Mouse (Mus musculus) right cerebral cortex, postnatal 4 days (tissue): Measurements from ENCODE around the gene Sema3b.
A peak's percentile ranks its signal among the peaks of the same experiment; 100 is the strongest.

Experiments used
- DNase-seq: peaks from one replicate; pipeline ENCODE4 v3.0.0-alpha.2; 2022

Sema3b gene

GRCm38 (mm10) chr9:107612191-107612944 is 3.3 kb upstream of the Sema3b start:
- DNase-seq, result peak; percentile 99

GRCm38 (mm10) chr9:107611456-107612190 is 2.6 kb upstream of the Sema3b start:
- DNase-seq, result no peak

- no peak for DNase-seq
Measured at GRCm38 (mm10) chr9:107609433-107609830, 403 bp upstream of the Sema3b start.

GRCm38 (mm10) chr9:107607653-107608245 is 1.3 kb downstream of the Sema3b start:
- DNase-seq, result no peak

- DNase-seq, result no peak
Measured at GRCm38 (mm10) chr9:107607036-107607435, 2.0 kb downstream of the Sema3b start.

GRCm38 (mm10) chr9:107606591-107606990 is 2.4 kb downstream of the Sema3b start:
- no peak for DNase-seq

GRCm38 (mm10) chr9:107605041-107605661 is 3.9 kb downstream of the Sema3b start:
- DNase-seq, result no peak

GRCm38 (mm10) chr9:107603251-107603650 is 5.8 kb downstream of the Sema3b start:
- DNase-seq, result no peak

- peak; percentile 99 for DNase-seq
Measured at GRCm38 (mm10) chr9:107602068-107602648, 6.9 kb downstream of the Sema3b start.

- DNase-seq, result no peak
Measured at GRCm38 (mm10) chr9:107601275-107601674, 7.8 kb downstream of the Sema3b start.

GRCm38 (mm10) chr9:107600745-107601144 is 8.3 kb downstream of the Sema3b start:
- no peak for DNase-seq

GRCm38 (mm10) chr9:107599842-107600241 is 9.2 kb downstream of the Sema3b start:
- DNase-seq, result peak; percentile 37

GRCm38 (mm10) chr9:107599433-107599832 is 9.6 kb downstream of the Sema3b start:
- no peak for DNase-seq

- no peak for DNase-seq
Measured at GRCm38 (mm10) chr9:107598385-107598784, 10.6 kb downstream of the Sema3b start.

GRCm38 (mm10) chr9:107596619-107597569 is 12.1 kb downstream of the Sema3b start:
- no peak for DNase-seq

GRCm38 (mm10) chr9:107594281-107595062 is 14.6 kb downstream of the Sema3b start:
- DNase-seq, result no peak

GRCm38 (mm10) chr9:107593101-107593976 is 15.7 kb downstream of the Sema3b start:
- no peak for DNase-seq

- DNase-seq, result no peak
Measured at GRCm38 (mm10) chr9:107590773-107591060, 18.3 kb downstream of the Sema3b start.

GRCm38 (mm10) chr9:107590058-107590772 is 18.8 kb downstream of the Sema3b start:
- DNase-seq, result no peak
